Mouse (Mus musculus) heart, postnatal 10 days (tissue): ENCODE measurements around the gene Porcn. TPM values are rescaled to one million over a fixed set of nuclear protein-coding genes. Genes with fewer than 3 reads are reported as not detected.

ENCODE experiments used
- total RNA-seq, 2 experiments: library from RNA; stranded (reverse); gene quantifications; 2 replicates each; pipeline ENCODE4 v1.2.3; 2021

The Porcn gene
- total RNA-seq, 2 experiments from 2014 or later: 2.4 to 3.1 TPM

Other genes with a start within 250 kb of the Porcn start
- gene Gata1, start 228.5 kb downstream of the Porcn start, total RNA-seq: not detected
- gene Glod5, start 188.0 kb downstream of the Porcn start, total RNA-seq: not detected
- 1 to 10 TPM; 8.3 to 8.8 TPM for gene Suv39h1, start 131.8 kb downstream of the Porcn start, total RNA-seq
- gene Was, start 116.0 kb downstream of the Porcn start, total RNA-seq: 1 to 10 TPM; 2.3 to 3.0 TPM
- 10 to 100 TPM; 79.1 to 79.3 TPM for gene Wdr13, start 73.6 kb downstream of the Porcn start, total RNA-seq
- gene Rbm3, start 60.6 kb downstream of the Porcn start, total RNA-seq: 100 to 1,000 TPM; 341 to 398 TPM
- gene Tbc1d25, start 30.3 kb downstream of the Porcn start, total RNA-seq: 1 to 10 TPM; 6.0 to 6.5 TPM
- 10 to 100 TPM; 22.8 to 26.1 TPM for gene Ebp, start 13.0 kb downstream of the Porcn start, total RNA-seq
- 10 to 100 TPM; 13.3 to 13.7 TPM for gene Ftsj1, start 45.9 kb upstream of the Porcn start, total RNA-seq
- 1 to 10 TPM; 1.3 to 1.8 TPM for gene Slc38a5, start 64.6 kb upstream of the Porcn start, total RNA-seq
- not detected for gene Ssxb10, start 120.9 kb upstream of the Porcn start, total RNA-seq
- not detected for gene Ssxb9, start 160.5 kb upstream of the Porcn start, total RNA-seq
- not detected for gene Ssxb1, start 206.8 kb upstream of the Porcn start, total RNA-seq